Mouse (Mus musculus): ENCODE results near the gene Ptpn6. TPM values are rescaled to one million over a fixed set of nuclear protein-coding genes. Genes with fewer than 3 reads are reported as not detected.

Ptpn6 gene
- polyA plus RNA-seq, 1 experiment = 41.0 TPM

DNA sequence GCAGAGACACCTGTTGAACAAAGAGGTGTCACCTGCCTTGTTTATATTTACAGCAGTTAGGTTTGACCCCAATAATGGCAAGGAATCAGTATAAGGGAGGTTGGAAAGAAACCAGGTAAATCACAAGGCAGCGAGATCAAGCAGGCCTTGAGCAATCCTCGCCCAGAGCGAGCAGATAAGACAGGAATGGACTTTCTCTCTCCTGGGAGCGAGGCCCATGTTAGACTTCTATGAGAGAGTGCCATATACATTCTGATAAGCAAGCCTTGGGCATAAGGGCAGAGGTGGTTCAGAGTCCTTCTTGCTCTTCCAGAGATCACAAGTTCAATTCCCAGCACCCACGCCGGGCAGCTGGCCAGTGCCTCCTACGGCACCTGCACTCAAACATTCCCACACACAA, 59.7 kb downstream of the Ptpn6 start:
- no peak overlapping the region; the same call in 1 of the 2 replicates for H3K4me3 ChIP-seq (ENCODE audit: low read depth, low read length)
- H3K36me3 ChIP-seq (ENCODE audit: control insufficient read depth, insufficient read depth, low read length) = peaks cover 9% of the 10 kb centered on the region
- peak overlapping the region; percentile 97 for H3K27ac ChIP-seq (ENCODE audit: insufficient read depth, low read depth, low read length)
- TF ChIP-seq CTCF (IDR thresholded peaks at IDR 0.05; ENCODE audit: extremely low read depth, insufficient read length, insufficient replicate concordance, low read depth, low read length) (no peak), POLR2A (IDR thresholded peaks at IDR 0.05; ENCODE audit: low read depth, low read length) (no peak)
- H3K27me3 ChIP-seq (ENCODE audit: control insufficient read depth, insufficient read depth, low read length) = no peaks in the 10 kb centered on the region
- H3K4me1 ChIP-seq (ENCODE audit: control insufficient read depth, insufficient read depth, insufficient read length, low read length) = peaks cover 29% of the 10 kb centered on the region
- WGBS = 24% methylated on average over 7 of the region's 7 CpGs

DNA sequence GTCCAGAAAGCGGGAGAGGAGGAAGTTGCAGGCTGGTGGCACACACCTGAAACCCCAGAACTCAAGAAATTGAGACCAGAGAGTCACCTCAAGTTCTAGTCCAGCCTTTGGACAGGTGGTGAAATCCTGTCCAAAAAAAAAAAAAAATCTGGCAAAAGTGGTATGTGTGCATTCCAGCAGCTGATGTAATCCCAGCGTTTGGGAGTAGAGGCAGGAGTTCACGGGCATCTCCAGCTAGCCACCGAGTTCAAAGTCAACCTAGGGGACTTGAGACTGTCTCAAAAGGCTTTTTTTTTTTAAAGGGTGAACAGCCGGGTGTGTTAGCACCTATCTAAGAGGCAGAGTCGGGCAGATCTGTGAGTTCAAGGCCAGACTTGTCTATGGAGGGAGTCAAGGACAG, 62.3 kb downstream of the Ptpn6 start:
- Histone ChIP-seq H3K4me1 (ENCODE audit: control insufficient read depth, insufficient read depth, insufficient read length, low read length) (peaks cover 27% of the 10 kb centered on the region), H3K36me3 (ENCODE audit: control insufficient read depth, insufficient read depth, low read length) (peaks cover 9% of the 10 kb centered on the region), H3K4me3 (ENCODE audit: low read depth, low read length) (no peak overlapping the region), H3K27ac (ENCODE audit: insufficient read depth, low read depth, low read length) (peak overlapping the region; percentile 50; the same call in 1 of the 2 replicates), H3K27me3 (ENCODE audit: control insufficient read depth, insufficient read depth, low read length) (no peaks in the 10 kb centered on the region)
- WGBS = 37% methylated on average over 6 of the region's 6 CpGs
- TF ChIP-seq CTCF (IDR thresholded peaks at IDR 0.05; ENCODE audit: extremely low read depth, insufficient read length, insufficient replicate concordance, low read depth, low read length) (no peak), POLR2A (IDR thresholded peaks at IDR 0.05; ENCODE audit: low read depth, low read length) (no peak)

DNA sequence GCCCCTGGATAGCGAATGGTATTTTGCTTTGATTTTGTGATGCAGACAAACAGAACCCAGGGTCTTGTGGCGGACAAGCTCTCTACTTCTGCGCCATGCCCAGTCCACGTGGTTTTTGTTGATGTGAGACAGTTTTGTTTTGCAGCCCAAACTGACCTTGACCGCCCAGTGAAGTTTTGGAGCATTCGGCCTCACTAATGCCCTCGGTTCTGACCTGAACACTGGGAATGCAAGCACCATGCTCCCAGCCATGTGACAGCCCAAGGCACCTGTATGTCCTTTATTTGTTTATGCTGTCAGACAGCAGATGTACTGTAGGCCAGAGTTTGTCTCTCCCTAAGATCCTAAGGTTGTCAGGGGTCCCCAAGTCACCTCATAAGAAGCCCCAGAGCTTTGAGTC, 63.9 kb downstream of the Ptpn6 start:
- no peak overlapping the region for H3K27ac ChIP-seq (ENCODE audit: insufficient read depth, low read depth, low read length)
- WGBS = 98% methylated on average over 7 of the region's 7 CpGs

DNA sequence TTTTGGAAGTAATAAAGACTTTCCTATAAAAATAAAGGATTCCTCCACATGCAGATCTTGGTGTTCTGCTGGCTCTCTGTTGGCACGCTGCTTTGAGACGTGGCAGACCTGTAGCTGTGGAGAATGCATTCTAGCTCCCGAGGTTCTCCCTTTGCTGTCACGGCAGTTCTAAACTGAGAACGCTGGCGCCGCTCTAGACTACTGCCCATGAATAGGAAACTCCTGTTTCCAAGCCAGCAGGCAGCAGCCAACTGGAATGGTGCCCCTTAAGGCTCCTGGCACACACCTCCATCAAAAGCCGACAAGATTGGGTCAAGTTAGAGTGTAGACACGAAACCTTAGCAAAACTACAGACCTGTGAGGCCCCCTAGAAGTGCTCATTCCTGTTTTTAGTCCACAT, 64.9 kb downstream of the Ptpn6 start:
- Histone ChIP-seq H3K27ac (ENCODE audit: insufficient read depth, low read depth, low read length) (no peak overlapping the region), H3K4me3 (ENCODE audit: low read depth, low read length) (no peak overlapping the region), H3K27me3 (ENCODE audit: control insufficient read depth, insufficient read depth, low read length) (no peaks in the 10 kb centered on the region), H3K4me1 (ENCODE audit: control insufficient read depth, insufficient read depth, insufficient read length, low read length) (peaks cover 23% of the 10 kb centered on the region), H3K36me3 (ENCODE audit: control insufficient read depth, insufficient read depth, low read length) (peaks cover 9% of the 10 kb centered on the region)
- WGBS = 93% methylated on average over 9 of the region's 9 CpGs
- TF ChIP-seq POLR2A (IDR thresholded peaks at IDR 0.05; ENCODE audit: low read depth, low read length) = no peak
- no peak for TF ChIP-seq CTCF (IDR thresholded peaks at IDR 0.05; ENCODE audit: extremely low read depth, insufficient read length, insufficient replicate concordance, low read depth, low read length)

More for the DNA sequence above, 63.9 kb downstream of the Ptpn6 start:
- Histone ChIP-seq H3K4me1 (ENCODE audit: control insufficient read depth, insufficient read depth, insufficient read length, low read length) (peaks cover 26% of the 10 kb centered on the region), H3K27me3 (ENCODE audit: control insufficient read depth, insufficient read depth, low read length) (no peaks in the 10 kb centered on the region), H3K36me3 (ENCODE audit: control insufficient read depth, insufficient read depth, low read length) (peaks cover 9% of the 10 kb centered on the region), H3K4me3 (ENCODE audit: low read depth, low read length) (no peak overlapping the region)
- TF ChIP-seq CTCF (IDR thresholded peaks at IDR 0.05; ENCODE audit: extremely low read depth, insufficient read length, insufficient replicate concordance, low read depth, low read length) (no peak), POLR2A (IDR thresholded peaks at IDR 0.05; ENCODE audit: low read depth, low read length) (no peak)

DNA sequence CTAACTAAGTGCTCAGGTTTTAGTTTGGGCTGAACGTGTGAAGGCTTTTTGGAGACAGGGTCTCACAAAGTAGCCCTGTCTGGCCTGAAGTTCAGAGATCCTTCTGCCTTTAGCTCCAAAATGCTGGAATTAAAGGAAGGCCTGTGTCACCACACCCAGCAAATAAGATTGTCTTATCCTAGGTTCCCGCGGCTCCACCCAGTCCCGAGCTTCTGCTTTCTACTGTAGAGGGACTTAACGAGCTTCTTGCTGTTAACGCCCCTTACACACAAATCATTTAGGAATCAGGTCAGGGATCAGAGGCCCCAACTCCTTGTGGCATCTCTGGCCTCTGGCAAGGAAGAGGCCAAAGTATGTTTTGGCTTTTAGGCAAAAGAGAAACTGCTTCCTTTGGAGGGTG, 66.4 kb downstream of the Ptpn6 start:
- WGBS = 19% methylated on average over 6 of the region's 6 CpGs
- H3K4me1 ChIP-seq (ENCODE audit: control insufficient read depth, insufficient read depth, insufficient read length, low read length) = peaks cover 18% of the 10 kb centered on the region
- H3K4me3 ChIP-seq (ENCODE audit: low read depth, low read length) = no peak overlapping the region
- peaks cover 10% of the 10 kb centered on the region for H3K36me3 ChIP-seq (ENCODE audit: control insufficient read depth, insufficient read depth, low read length)
- H3K27me3 ChIP-seq (ENCODE audit: control insufficient read depth, insufficient read depth, low read length) = no peaks in the 10 kb centered on the region
- no peak overlapping the region for H3K27ac ChIP-seq (ENCODE audit: insufficient read depth, low read depth, low read length)
- TF ChIP-seq POLR2A (IDR thresholded peaks at IDR 0.05; ENCODE audit: low read depth, low read length) = no peak
- TF ChIP-seq CTCF (IDR thresholded peaks at IDR 0.05; ENCODE audit: extremely low read depth, insufficient read length, insufficient replicate concordance, low read depth, low read length) = no peak

Other genes starting within 250 kb of the Ptpn6 start
- 0.61 and 1.2 TPM in 2 replicates for gene C1rl, start 245.6 kb downstream of the Ptpn6 start, polyA plus RNA-seq (2012; rRNA removed)
- 9.1 and 9.2 TPM in 2 replicates for gene C1ra, start 226.3 kb downstream of the Ptpn6 start, polyA plus RNA-seq (2012; rRNA removed)
- gene C1s1, start 196.4 kb downstream of the Ptpn6 start, polyA plus RNA-seq (2012; rRNA removed) = 9.3 and 11.1 TPM in 2 replicates
- not detected in 2 replicates for gene C1rb, start 168.4 kb downstream of the Ptpn6 start, polyA plus RNA-seq (2012; rRNA removed)
- gene C1s2, start 102.6 kb downstream of the Ptpn6 start, polyA plus RNA-seq (2012; rRNA removed) = not detected in 2 replicates
- 127 and 323 TPM in 2 replicates for gene Lpcat3, start 75.7 kb downstream of the Ptpn6 start, polyA plus RNA-seq (2012; rRNA removed)
- 26.8 and 34.9 TPM in 2 replicates for gene Emg1, start 26.5 kb downstream of the Ptpn6 start, polyA plus RNA-seq (2012; rRNA removed)
- gene Phb2, start 26.4 kb downstream of the Ptpn6 start, polyA plus RNA-seq (2012; rRNA removed) = 87.7 and 122 TPM in 2 replicates
- 80.4 and 143 TPM in 2 replicates for gene Grcc10, start 2.7 kb upstream of the Ptpn6 start, polyA plus RNA-seq (2012; rRNA removed)
- not detected in 2 replicates for gene Gm45234, start 17.3 kb upstream of the Ptpn6 start, polyA plus RNA-seq (2012; rRNA removed)
- 42.8 and 92.6 TPM in 2 replicates for gene Atn1, start 17.8 kb upstream of the Ptpn6 start, polyA plus RNA-seq (2012; rRNA removed)
- 1.3 and 1.7 TPM in 2 replicates for gene Eno2, start 31.0 kb upstream of the Ptpn6 start, polyA plus RNA-seq (2012; rRNA removed)
- gene Lrrc23, start 41.0 kb upstream of the Ptpn6 start, polyA plus RNA-seq (2012; rRNA removed) = 0.14 and 0.41 TPM in 2 replicates
- 16.6 and 38.8 TPM in 2 replicates for gene Spsb2, start 69.9 kb upstream of the Ptpn6 start, polyA plus RNA-seq (2012; rRNA removed)
- gene Tpi1, start 75.6 kb upstream of the Ptpn6 start, polyA plus RNA-seq (2012; rRNA removed) = 420 and 801 TPM in 2 replicates
- 26.7 and 53.0 TPM in 2 replicates for gene Usp5, start 90.8 kb upstream of the Ptpn6 start, polyA plus RNA-seq (2012; rRNA removed)
- gene Cdca3, start 90.8 kb upstream of the Ptpn6 start, polyA plus RNA-seq (2012; rRNA removed) = 32.2 and 52.9 TPM in 2 replicates
- 0.05 and 0.19 TPM in 2 replicates for gene Gnb3, start 101.6 kb upstream of the Ptpn6 start, polyA plus RNA-seq (2012; rRNA removed)
- 8.1 and 8.7 TPM in 2 replicates for gene P3h3, start 119.0 kb upstream of the Ptpn6 start, polyA plus RNA-seq (2012; rRNA removed)
- 1.2 and 1.7 TPM in 2 replicates for gene Gpr162, start 125.3 kb upstream of the Ptpn6 start, polyA plus RNA-seq (2012; rRNA removed)
- gene Cd4, start 149.5 kb upstream of the Ptpn6 start, polyA plus RNA-seq (2012; rRNA removed) = 3.7 and 5.8 TPM in 2 replicates
- gene Lag3, start 173.0 kb upstream of the Ptpn6 start, polyA plus RNA-seq (2012; rRNA removed) = 4.5 and 7.0 TPM in 2 replicates
- gene Ptms, start 181.4 kb upstream of the Ptpn6 start, polyA plus RNA-seq (2012; rRNA removed) = 683 and 1,784 TPM in 2 replicates
- gene Mlf2, start 192.7 kb upstream of the Ptpn6 start, polyA plus RNA-seq (2012; rRNA removed) = 212 and 412 TPM in 2 replicates
- gene Cops7a, start 226.8 kb upstream of the Ptpn6 start, polyA plus RNA-seq (2012; rRNA removed) = 82.6 and 131 TPM in 2 replicates